Mouse (Mus musculus) erythroblast, embryonic 14.5 days (primary cell): ENCODE results near the gene Tbck.

ENCODE experiments used
- GATA1 ChIP-seq: IDR thresholded peaks from 2 replicates; pipeline ENCODE4 v1.6.1; 2012; ENCODE audit warnings: low read length, inconsistent platforms, mixed read lengths
- TAL1 ChIP-seq: IDR thresholded peaks from 3 replicates; pipeline ENCODE4 v1.6.1; 2012; ENCODE audit warnings: low read length, inconsistent platforms, mixed read lengths

DNA sequence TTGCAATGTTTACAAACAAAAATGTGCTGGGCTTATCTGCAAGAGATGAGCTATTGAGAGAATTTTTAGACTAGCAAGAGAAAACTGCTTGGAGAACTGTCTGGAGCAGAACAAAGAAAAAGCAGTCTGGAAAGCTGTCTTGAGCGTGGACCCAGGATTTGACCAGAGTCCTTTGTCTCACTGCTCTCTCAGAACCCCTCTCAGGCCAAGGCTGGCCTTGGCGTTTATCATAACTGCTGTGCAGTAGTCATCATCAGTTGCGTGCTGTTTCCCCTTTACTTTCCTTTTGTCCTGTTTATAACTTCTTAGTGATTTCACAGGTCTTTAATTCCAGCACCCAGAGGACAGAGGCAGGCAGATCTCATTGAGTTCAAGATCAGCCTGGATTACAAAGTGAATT, 20.3 kb downstream of the Tbck start:
- no peak for TF ChIP-seq TAL1
- TF ChIP-seq GATA1, result no peak
